Mouse (Mus musculus) hindbrain, embryonic 11.5 days (tissue): ENCODE measurements around the gene 3830406C13Rik. TPM values are rescaled to one million over a fixed set of nuclear protein-coding genes. Genes with fewer than 3 reads are reported as not detected.

Experiments
- ATAC-seq: fragments of 200-750 bp; cut with Nextera tagmentation; 2 replicates; pipeline ENCODE4 v1.8.0; 2017; ENCODE audit warnings: mild to moderate bottlenecking, moderate TSS enrichment, moderate library complexity; ENCODE audit not compliant: low FRiP score
- DNase-seq: peaks from one replicate; pipeline ENCODE4 v3.0.0-alpha.2; 2015; ENCODE audit warnings: low spot score
- H3K27ac ChIP-seq: fragments of 300-500 bp; sonication (generic); 2 replicates; pipeline ENCODE4 v1.5.1; 2014; ENCODE audit warnings: mild to moderate bottlenecking, low read depth, low read length
- H3K27me3 ChIP-seq: fragments of 300-500 bp; sonication (generic); 2 replicates; pipeline ENCODE4 v1.6.1; 2014; ENCODE audit warnings: mild to moderate bottlenecking, low read length, moderate library complexity, mixed read lengths; ENCODE audit not compliant: control insufficient read depth, insufficient read depth
- H3K36me3 ChIP-seq: fragments of 300-500 bp; sonication (generic); 2 replicates; pipeline ENCODE4 v1.6.1; 2014; ENCODE audit warnings: mild to moderate bottlenecking, low read length, moderate library complexity, mixed read lengths; ENCODE audit not compliant: control insufficient read depth, insufficient read depth
- H3K4me1 ChIP-seq: fragments of 300-500 bp; sonication (generic); replicated peaks from 2 replicates; pipeline ENCODE4 v1.6.1; 2014; ENCODE audit warnings: low read length, mixed read lengths; ENCODE audit not compliant: control insufficient read depth, insufficient read depth
- H3K4me2 ChIP-seq: fragments of 300-500 bp; sonication (generic); replicated peaks from 2 replicates; pipeline ENCODE4 v1.6.1; 2014; ENCODE audit warnings: mild to moderate bottlenecking, low read depth, low read length
- H3K4me3 ChIP-seq: fragments of 300-500 bp; sonication (generic); 2 replicates; pipeline ENCODE4 v1.5.1; 2014; ENCODE audit warnings: low read depth, low read length
- H3K9ac ChIP-seq: fragments of 300-500 bp; sonication (generic); 2 replicates; pipeline ENCODE4 v1.6.1; 2014; ENCODE audit warnings: low read depth, low read length
- H3K9me3 ChIP-seq: fragments of 300-500 bp; sonication (generic); 2 replicates; pipeline ENCODE4 v1.6.1; 2016; ENCODE audit warnings: low read length; ENCODE audit not compliant: control insufficient read depth
- WGBS: fragments of 180-500 bp; shearing (Covaris S2); extraction: QIAGEN DNeasy Blood & Tissue Kit; methylation state at CpG from one replicate; pipeline ENCODE4 v1.1.7; 2014; 5-methylcytosine and 5-hydroxymethylcytosine counted together
- polyA plus RNA-seq: library from polyadenylated mRNA; unstranded; fragments of >200 nt; fragmentation: Nextera tagmentation; extraction: Ambion mirVana; gene quantifications from 2 replicates; pipeline ENCODE4 v1.2.1, GENCODE M21; 2014

3830406C13Rik gene
- polyA plus RNA-seq, 1 experiment from 2014 or later, result 33.2 TPM

GRCm38 (mm10) chr14:12300677-12301076, 16.7 kb downstream of the 3830406C13Rik start:
- H3K36me3 ChIP-seq, result no peaks in the 10 kb centered on the region
- DNase-seq, result peak; percentile 19
- H3K27me3 ChIP-seq, result no peaks in the 10 kb centered on the region
- H3K4me2 ChIP-seq, result no peak overlapping the region
- no peaks in the 10 kb centered on the region for H3K4me1 ChIP-seq
- H3K4me3 ChIP-seq, result no peak overlapping the region
- no peak overlapping the region for H3K9ac ChIP-seq
- 69% methylated on average over 3 of the region's 3 CpGs for WGBS
- H3K27ac ChIP-seq, result no peak overlapping the region
- ATAC-seq, result no peak
- H3K9me3 ChIP-seq, result no peaks in the 10 kb centered on the region

GRCm38 (mm10) chr14:12303106-12303505, 19.1 kb downstream of the 3830406C13Rik start:
- Histone ChIP-seq H3K4me2 (no peak overlapping the region), H3K27ac (no peak overlapping the region), H3K9me3 (no peaks in the 10 kb centered on the region), H3K4me1 (no peaks in the 10 kb centered on the region), H3K36me3 (no peaks in the 10 kb centered on the region), H3K4me3 (no peak overlapping the region), H3K9ac (no peak overlapping the region), H3K27me3 (no peaks in the 10 kb centered on the region)
- WGBS, result 72% methylated on average over 2 of the region's 2 CpGs
- ATAC-seq, result no peak
- DNase-seq, result no peak

DNA sequence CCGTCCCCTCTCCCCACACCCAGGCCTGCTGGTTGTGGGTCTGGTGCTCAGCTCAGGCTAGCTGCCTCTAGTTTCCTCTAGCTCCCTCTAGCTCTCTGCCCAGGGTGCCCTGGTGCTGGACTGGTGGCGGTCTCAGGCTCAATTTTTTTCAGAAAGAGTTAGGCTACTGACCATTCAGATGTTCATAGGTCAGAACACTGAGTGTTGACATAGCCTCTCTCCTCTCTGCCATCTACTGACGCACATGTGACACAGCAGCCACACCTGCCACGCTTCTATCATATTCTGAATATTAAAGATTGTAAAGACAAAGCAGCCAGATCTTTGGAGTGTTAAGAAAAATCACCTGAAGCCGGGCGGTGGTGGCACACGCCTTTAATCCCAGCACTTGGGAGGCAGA, 49.6 kb downstream of the 3830406C13Rik start:
- DNase-seq, result no peak
- Histone ChIP-seq H3K4me2 (no peak overlapping the region), H3K27me3 (peaks cover 46% of the 10 kb centered on the region), H3K9ac (no peak overlapping the region), H3K27ac (no peak overlapping the region), H3K4me1 (no peaks in the 10 kb centered on the region), H3K9me3 (no peaks in the 10 kb centered on the region), H3K4me3 (no peak overlapping the region), H3K36me3 (no peaks in the 10 kb centered on the region)
- no peak for ATAC-seq
- 82% methylated on average over 7 of the region's 7 CpGs for WGBS

GRCm38 (mm10) chr14:12334925-12335324, 51.0 kb downstream of the 3830406C13Rik start:
- ATAC-seq, result no peak
- no peak for DNase-seq
- no peak overlapping the region for H3K27ac ChIP-seq
- H3K9ac ChIP-seq, result no peak overlapping the region
- no peaks in the 10 kb centered on the region for H3K36me3 ChIP-seq
- no peak overlapping the region for H3K4me3 ChIP-seq
- H3K4me2 ChIP-seq, result no peak overlapping the region
- no peaks in the 10 kb centered on the region for H3K4me1 ChIP-seq
- H3K27me3 ChIP-seq, result peaks cover 58% of the 10 kb centered on the region
- H3K9me3 ChIP-seq, result no peaks in the 10 kb centered on the region
- 48% methylated on average over 7 of the region's 7 CpGs for WGBS

DNA sequence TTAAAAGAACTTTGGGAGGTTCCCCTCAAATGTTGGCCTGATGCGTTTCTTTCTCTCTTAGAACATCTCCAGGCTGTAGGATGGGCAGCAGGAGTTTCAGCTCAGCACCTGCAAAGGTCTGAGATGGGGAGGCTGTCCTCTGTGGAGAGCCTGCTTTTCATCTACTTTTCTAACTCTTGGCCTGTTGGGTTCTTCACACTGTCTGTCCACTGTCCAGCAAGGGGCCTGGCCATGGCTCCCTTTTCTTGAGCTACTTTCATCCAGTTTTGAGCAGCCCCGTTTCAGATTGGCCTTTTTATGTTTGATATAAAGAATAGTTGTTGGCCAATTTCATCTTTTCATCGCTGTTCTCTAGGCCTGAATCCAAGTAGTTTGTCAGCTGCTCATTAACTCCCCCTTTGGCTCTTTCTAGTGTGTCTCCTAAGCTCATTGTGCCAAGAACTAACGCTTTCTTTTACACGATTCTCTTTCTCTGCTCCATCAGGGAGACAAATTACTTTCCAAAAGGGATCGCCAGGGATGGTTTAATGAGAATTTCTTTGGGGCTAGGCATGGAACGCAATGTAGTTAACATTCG, 53.5 kb downstream of the 3830406C13Rik start:
- no peak overlapping the region for H3K4me3 ChIP-seq
- DNase-seq (peak; percentile 35), ATAC-seq (no peak)
- H3K4me1 ChIP-seq, result no peaks in the 10 kb centered on the region
- H3K27me3 ChIP-seq, result peaks cover 82% of the 10 kb centered on the region
- 3% methylated on average over 8 of the region's 8 CpGs for WGBS
- no peak overlapping the region for H3K4me2 ChIP-seq
- no peak overlapping the region for H3K9ac ChIP-seq
- no peaks in the 10 kb centered on the region for H3K9me3 ChIP-seq
- H3K36me3 ChIP-seq, result no peaks in the 10 kb centered on the region
- no peak overlapping the region for H3K27ac ChIP-seq

DNA sequence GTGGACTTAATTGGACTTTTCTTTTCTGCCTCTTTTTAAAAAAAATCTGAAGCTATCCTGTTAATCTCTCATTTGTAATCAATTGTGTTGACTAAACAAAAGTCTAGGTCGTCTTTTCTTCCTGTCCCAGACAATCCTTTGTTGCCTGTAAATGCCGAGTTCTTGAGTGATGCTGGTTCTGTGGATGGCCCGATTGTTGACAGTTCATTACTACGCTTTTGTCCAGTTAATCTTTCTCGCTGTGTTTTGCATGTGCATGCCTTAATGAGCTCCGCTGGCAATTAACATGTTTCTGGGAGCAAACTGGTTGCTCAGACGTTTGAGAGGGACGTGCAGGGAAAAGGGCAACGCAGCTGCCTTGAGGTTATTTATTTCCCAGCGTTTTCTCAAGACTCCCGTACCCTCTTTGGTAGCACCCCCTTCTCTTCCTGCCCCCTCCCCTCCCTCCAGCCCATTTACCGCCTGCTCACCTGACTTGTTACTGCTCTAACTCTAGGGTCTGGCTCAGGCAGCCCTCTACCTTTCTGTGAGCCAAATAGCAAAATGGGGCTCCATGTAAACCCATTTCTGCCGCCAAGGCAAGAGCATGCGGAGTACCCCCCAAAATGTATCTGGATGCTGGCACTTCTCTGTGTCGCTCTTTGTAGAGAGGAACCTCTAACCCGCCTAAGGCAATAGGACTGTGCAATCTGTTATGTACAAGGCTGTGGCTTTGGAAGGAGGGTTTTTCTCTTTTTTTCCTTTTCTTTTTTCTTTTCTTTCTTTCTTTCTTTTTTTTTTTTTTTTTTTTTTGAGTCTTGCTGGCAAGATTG, 54.2 kb downstream of the 3830406C13Rik start:
- Histone ChIP-seq H3K4me3 (no peak overlapping the region), H3K4me1 (no peaks in the 10 kb centered on the region), H3K4me2 (no peak overlapping the region), H3K9ac (no peak overlapping the region), H3K36me3 (no peaks in the 10 kb centered on the region), H3K9me3 (no peaks in the 10 kb centered on the region), H3K27ac (no peak overlapping the region), H3K27me3 (peaks cover 85% of the 10 kb centered on the region)
- DNase-seq (peak; percentile 58), ATAC-seq (peak; percentile 43)
- WGBS, result under 1% methylated on average over 16 of the region's 16 CpGs

DNA sequence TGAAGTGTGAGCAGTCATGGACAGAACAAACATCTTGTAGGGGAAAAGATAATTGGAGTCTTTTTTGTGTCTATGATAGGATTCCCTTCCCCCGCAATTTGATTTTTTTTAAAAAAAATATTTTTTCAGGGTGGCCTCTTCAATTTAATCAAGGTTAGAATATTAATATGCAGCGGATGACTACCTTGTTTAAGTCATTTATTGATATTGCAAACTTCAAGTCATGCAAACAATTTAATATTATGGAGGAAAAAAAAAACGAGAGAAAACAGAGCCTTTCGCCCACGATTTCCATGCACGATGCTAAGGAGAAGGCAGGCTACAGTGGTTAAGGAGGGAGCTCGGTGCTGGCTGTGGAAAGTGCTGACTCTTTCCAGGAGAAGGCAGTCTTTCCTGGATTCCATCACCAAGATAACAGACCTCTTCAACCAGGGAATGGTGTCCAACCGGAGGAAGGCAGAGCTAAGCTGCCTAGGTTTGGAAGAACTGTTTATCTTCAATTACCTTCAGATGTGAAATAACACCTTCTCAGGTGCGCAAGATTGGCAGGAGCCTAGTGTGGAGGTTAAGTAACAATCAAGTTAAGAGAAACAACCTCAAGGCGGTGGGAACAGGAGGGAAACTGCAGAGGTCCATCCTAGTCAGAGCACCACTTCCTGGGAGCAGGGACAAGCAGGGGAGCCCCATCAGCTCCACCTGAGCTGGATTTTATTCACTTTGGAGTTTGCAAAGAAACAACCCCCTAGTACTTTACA, 55.0 kb downstream of the 3830406C13Rik start:
- DNase-seq, result peak; percentile 43
- Histone ChIP-seq H3K9me3 (no peaks in the 10 kb centered on the region), H3K36me3 (no peaks in the 10 kb centered on the region), H3K9ac (no peak overlapping the region), H3K4me2 (no peak overlapping the region), H3K4me3 (no peak overlapping the region), H3K27me3 (peaks cover 91% of the 10 kb centered on the region), H3K27ac (no peak overlapping the region), H3K4me1 (no peaks in the 10 kb centered on the region)
- 2% methylated on average over 10 of the region's 10 CpGs for WGBS
- ATAC-seq, result no peak

DNA sequence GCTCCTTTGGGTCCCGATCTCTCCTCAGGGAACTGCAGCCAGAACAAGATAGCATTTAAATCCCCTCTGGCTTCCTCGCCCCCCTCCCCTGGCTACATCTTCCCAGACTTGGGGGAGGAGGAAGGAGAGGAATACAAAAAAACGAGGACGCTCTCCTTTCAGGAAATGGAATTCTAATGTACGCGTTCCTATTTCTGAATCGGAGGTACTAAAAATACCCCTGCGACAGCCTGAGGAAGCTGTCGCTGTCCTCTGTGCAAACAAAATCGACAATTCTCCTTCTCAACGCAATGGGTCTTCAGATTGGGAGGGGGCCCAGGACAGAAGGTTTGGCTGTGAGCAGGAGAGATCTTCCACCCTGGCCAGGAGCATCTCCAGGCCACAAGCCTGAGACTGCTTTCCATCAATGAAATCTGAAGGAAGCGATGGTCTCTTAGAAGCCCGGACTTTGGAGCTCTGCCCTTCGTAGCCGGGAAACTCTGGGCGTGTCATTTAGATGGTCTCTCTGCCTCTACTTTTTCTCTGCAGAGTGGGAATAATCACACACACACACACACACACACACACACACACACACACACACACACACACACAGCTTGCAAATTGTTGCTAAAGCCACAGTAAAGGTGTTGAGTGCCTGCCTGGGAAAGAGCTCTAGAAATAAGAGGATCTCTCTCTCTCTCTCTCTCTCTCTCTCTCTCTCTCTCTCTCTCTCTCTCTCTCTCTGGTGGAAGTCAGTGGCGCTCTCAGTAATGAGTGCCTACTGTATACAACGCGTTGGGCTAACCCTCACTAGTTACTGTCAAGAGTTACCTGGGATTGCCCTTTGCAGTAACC, 56.5 kb downstream of the 3830406C13Rik start:
- no peak overlapping the region for H3K9ac ChIP-seq
- H3K4me3 ChIP-seq, result no peak overlapping the region
- no peaks in the 10 kb centered on the region for H3K36me3 ChIP-seq
- peaks cover 94% of the 10 kb centered on the region for H3K27me3 ChIP-seq
- ATAC-seq (no peak), DNase-seq (peak; percentile 51)
- no peak overlapping the region for H3K4me2 ChIP-seq
- no peak overlapping the region for H3K27ac ChIP-seq
- under 1% methylated on average over 19 of the region's 19 CpGs for WGBS
- no peaks in the 10 kb centered on the region for H3K4me1 ChIP-seq
- H3K9me3 ChIP-seq, result no peaks in the 10 kb centered on the region
